Mouse (Mus musculus): ENCODE measurements around the gene Sprr2f. TPM values are rescaled to one million over a fixed set of nuclear protein-coding genes. Genes with fewer than 3 reads are reported as not detected.

The Sprr2f gene
- total RNA-seq (2023): not detected in 4 replicates

DNA sequence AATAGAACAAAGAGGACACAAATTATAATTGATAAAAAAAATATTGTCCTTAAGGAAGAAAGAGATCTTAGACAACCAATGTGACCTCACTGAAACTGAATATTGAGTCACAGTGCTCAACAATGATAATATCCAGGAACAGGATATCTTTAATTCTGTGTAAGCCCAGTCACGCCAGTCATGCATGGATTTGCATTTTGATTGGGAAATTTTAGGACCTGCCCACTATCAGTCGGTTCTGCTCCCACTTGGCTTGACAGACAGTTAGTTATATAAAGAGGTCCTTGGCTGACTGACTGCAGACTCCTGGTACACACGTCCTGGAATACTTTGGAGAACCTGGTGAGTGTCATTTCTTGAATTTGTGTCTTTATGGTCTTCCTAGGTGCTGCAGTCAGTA is at the start of gene Sprr2f:
Gene Sprr2f (plus strand): TSS at position 301 of the 400 bp plus-strand sequence.

DNA sequence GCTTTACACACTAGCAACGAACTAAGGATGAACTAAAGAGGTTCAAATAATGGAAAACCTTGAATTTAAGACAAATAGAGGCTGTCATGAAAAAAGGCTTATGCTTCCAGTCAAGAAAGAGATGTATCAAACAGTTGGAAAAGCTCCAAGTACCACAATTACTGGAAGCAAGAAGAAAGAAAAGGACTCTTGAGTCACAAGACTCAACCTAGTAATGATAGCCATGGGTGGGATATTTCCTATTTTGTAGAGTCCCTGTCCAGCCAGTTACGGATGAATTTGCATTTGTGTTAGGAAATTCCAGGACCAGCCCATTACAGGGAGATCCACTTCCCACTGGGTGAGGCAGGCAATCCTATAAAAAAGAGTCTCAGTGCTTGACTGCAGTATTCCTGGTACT is 48.7 kb upstream of the Sprr2f start, which contains the start of gene Sprr2b:
Gene Sprr2b (plus strand): TSS at position 301 of the 400 bp plus-strand sequence.

DNA sequence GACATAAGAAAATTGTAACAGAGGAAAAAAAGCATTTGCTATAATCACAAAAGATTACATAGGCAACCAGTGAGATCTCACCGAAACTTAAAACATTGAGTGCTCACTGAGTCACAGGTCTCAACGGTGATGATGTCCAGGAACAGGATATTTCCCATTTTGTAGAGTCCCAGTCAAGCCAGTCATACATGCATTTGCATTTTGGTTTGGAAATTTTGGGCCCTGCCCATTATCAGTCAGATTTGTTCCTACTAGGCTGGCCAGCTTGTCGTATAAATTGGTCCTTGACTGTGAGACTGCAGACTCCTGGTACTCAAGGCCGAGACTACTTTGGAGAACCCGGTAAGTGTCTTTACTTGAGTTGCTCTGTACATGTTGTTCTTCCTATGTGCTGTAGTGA is 26.1 kb upstream of the Sprr2f start, which contains the start of gene Sprr2d:
Gene Sprr2d (plus strand): TSS at position 301 of the 400 bp plus-strand sequence.

DNA sequence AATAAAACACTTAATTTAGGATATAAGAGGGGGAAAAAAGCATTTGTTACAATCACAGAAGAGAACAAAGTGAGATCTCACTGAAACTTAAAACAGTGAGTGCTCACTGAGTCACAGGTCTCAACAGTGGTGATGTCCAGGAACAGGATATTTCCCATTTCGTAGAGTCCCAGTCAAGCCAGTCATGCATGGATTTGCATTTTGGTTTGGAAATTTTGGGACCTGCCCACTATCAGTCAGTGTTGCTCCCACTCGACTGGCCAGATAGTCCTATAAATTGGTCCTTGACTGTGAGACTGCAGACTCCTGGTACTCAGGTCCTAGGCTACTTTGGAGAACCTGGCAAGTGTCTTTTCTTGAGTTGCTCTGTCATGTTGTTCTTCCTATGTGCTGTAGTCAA is 13.1 kb upstream of the Sprr2f start, which contains the start of gene Sprr2e:
Gene Sprr2e (plus strand): TSS at position 301 of the 400 bp plus-strand sequence.

GRCm38 (mm10) chr3:92385385-92385784 is 20.4 kb downstream of the Sprr2f start, which contains the start of gene Sprr2h:
Sprr2h (plus strand) TSS chr3:92385685.

DNA sequence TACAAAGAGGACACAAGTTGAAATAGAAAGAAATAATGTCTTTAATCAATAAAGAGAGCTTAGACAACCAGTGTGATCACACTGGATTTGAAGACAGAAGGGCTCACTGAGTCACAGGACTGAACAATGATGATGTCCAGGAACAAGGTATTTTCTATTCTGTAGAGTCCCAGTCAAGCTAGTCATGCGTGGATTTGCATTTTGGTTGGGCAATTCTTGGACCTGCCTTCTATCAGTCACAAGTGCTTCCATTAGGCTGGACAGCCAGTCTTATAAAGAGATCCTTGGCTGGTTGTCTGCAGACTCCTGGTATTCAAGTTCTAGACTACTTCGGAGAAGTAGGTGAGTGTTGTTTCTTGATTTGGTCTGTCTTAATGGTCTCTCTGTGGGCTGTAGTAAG is 42.7 kb downstream of the Sprr2f start, which contains the start of gene Sprr2i:
Gene Sprr2i (plus strand): TSS at position 301 of the 400 bp plus-strand sequence.

Other genes starting within 250 kb of the Sprr2f start
- gene Prr9, start 241.2 kb upstream of the Sprr2f start, total RNA-seq (2023): not detected in 4 replicates
- gene Lelp1, start 222.4 kb upstream of the Sprr2f start, total RNA-seq (2023): not detected in 4 replicates
- not detected in 4 replicates for gene Sprr2a1, start 149.4 kb upstream of the Sprr2f start, total RNA-seq (2023)
- not detected in 4 replicates for gene Sprr2a2, start 149.3 kb upstream of the Sprr2f start, total RNA-seq (2023)
- not detected in 4 replicates for gene Sprr2a3, start 79.8 kb upstream of the Sprr2f start, total RNA-seq (2023)
- gene Sprr2b, start 48.6 kb upstream of the Sprr2f start, total RNA-seq (2023): not detected in 4 replicates
- not detected in 4 replicates for gene Sprr2d, start 26.0 kb upstream of the Sprr2f start, total RNA-seq (2023)
- not detected in 4 replicates for gene Sprr2e, start 13.0 kb upstream of the Sprr2f start, total RNA-seq (2023)
- not detected in 4 replicates for gene Sprr2h, start 20.5 kb downstream of the Sprr2f start, total RNA-seq (2023)
- not detected in 4 replicates for gene Sprr2i, start 42.8 kb downstream of the Sprr2f start, total RNA-seq (2023)
- gene Sprr2j-ps, start 52.9 kb downstream of the Sprr2f start, total RNA-seq (2023): not detected in 4 replicates
- 1.0 to 3.2 TPM in 2 of 4 replicates, not detected in the others for gene Gm9774, start 64.2 kb downstream of the Sprr2f start, total RNA-seq (2023)
- not detected in 4 replicates for gene Sprr2k, start 67.4 kb downstream of the Sprr2f start, total RNA-seq (2023)
- gene Sprr1b, start 73.6 kb downstream of the Sprr2f start, total RNA-seq (2023): not detected in 4 replicates
- gene Sprr3, start 93.5 kb downstream of the Sprr2f start, total RNA-seq (2023): not detected in 4 replicates
- not detected in 4 replicates for gene Sprr1a, start 120.7 kb downstream of the Sprr2f start, total RNA-seq (2023)
- gene Sprr4, start 135.3 kb downstream of the Sprr2f start, total RNA-seq (2023): not detected in 4 replicates
- not detected in 4 replicates for gene 2310046K23Rik, start 169.3 kb downstream of the Sprr2f start, total RNA-seq (2023)
- not detected in 4 replicates for gene Ivl, start 208.5 kb downstream of the Sprr2f start, total RNA-seq (2023)
- not detected in 4 replicates for gene Smcp, start 223.8 kb downstream of the Sprr2f start, total RNA-seq (2023)
- gene 2210017I01Rik, start 242.3 kb downstream of the Sprr2f start, total RNA-seq (2023): not detected in 4 replicates

Data from B cell, adult 62 days (primary cell).